Mouse (Mus musculus) embryonic fibroblast, embryonic 13.5 days (primary cell): ENCODE measurements around the gene Slc25a28. TPM values are rescaled to one million over a fixed set of nuclear protein-coding genes. Genes with fewer than 3 reads are reported as not detected.

Experiments used
- H3K27ac ChIP-seq: 2 replicates; pipeline ENCODE4 v1.5.1; 2012; ENCODE audit warnings: low read length, control low read depth, inconsistent platforms; ENCODE audit not compliant: insufficient read depth
- H3K4me1 ChIP-seq: 2 replicates; pipeline ENCODE4 v1.6.1; 2011; ENCODE audit warnings: low read length; ENCODE audit not compliant: control insufficient read depth, insufficient read depth
- H3K4me3 ChIP-seq: 2 replicates; pipeline ENCODE4 v1.5.1; 2011; ENCODE audit warnings: mild to moderate bottlenecking, control low read depth, low read length; ENCODE audit not compliant: insufficient read depth
- CTCF ChIP-seq: IDR thresholded peaks from 2 replicates; pipeline ENCODE4 v1.5.1; 2011; ENCODE audit warnings: mild to moderate bottlenecking, control low read depth, low read length, moderate library complexity, borderline replicate concordance; ENCODE audit not compliant: insufficient read depth
- POLR2A ChIP-seq: IDR thresholded peaks from 2 replicates; pipeline ENCODE4 v1.6.1; 2011; ENCODE audit warnings: low read depth, mild to moderate bottlenecking, control low read depth, low read length, moderate library complexity
- polyA plus RNA-seq: library from polyadenylated mRNA; stranded (reverse); fragments of >200 nt; gene quantifications from 2 replicates; pipeline ENCODE4 v1.2.4, GENCODE M21; 2011; ENCODE audit warnings: low read depth; ENCODE audit not compliant: missing spikeins, insufficient read length

Slc25a28 gene
- polyA plus RNA-seq, 1 experiment = 16.0 TPM

- TF ChIP-seq CTCF (no peak), POLR2A (no peak; the same call in 1 of the 2 replicates)
- Histone ChIP-seq H3K4me3 (peak overlapping the region; percentile 59), H3K27ac (peak overlapping the region; percentile 85), H3K4me1 (peaks cover 3% of the 10 kb centered on the region)
These were observed 1.1 kb upstream of the Slc25a28 start for GRCm38 (mm10) chr19:43675525-43676400.

GRCm38 (mm10) chr19:43674316-43674689 lies 378 bp downstream of the Slc25a28 start:
- no peak overlapping the region for H3K27ac ChIP-seq
- peak overlapping the region; percentile 71 for H3K4me3 ChIP-seq
- peaks cover 6% of the 10 kb centered on the region for H3K4me1 ChIP-seq
- TF ChIP-seq CTCF = no peak
- TF ChIP-seq POLR2A = no peak

- H3K27ac ChIP-seq = peak overlapping the region; percentile 16; the same call in 1 of the 2 replicates
- H3K4me1 ChIP-seq = peaks cover 6% of the 10 kb centered on the region
- TF ChIP-seq CTCF (no peak), POLR2A (no peak)
- peak overlapping the region; percentile 71 for H3K4me3 ChIP-seq
These were observed 967 bp downstream of the Slc25a28 start for GRCm38 (mm10) chr19:43673513-43674315.

GRCm38 (mm10) chr19:43671054-43671453 lies 3.6 kb downstream of the Slc25a28 start:
- peaks cover 9% of the 10 kb centered on the region for H3K4me1 ChIP-seq
- H3K4me3 ChIP-seq = no peak overlapping the region
- TF ChIP-seq POLR2A (no peak), CTCF (no peak)
- no peak overlapping the region for H3K27ac ChIP-seq

GRCm38 (mm10) chr19:43669136-43669759 lies 5.4 kb downstream of the Slc25a28 start:
- Histone ChIP-seq H3K4me1 (peaks cover 9% of the 10 kb centered on the region), H3K27ac (no peak overlapping the region), H3K4me3 (no peak overlapping the region)
- TF ChIP-seq CTCF (no peak), POLR2A (no peak)

GRCm38 (mm10) chr19:43667430-43667809 lies 7.3 kb downstream of the Slc25a28 start:
- Histone ChIP-seq H3K4me3 (no peak overlapping the region), H3K27ac (no peak overlapping the region), H3K4me1 (peaks cover 6% of the 10 kb centered on the region; the same call in 1 of the 2 replicates)
- TF ChIP-seq CTCF (0 out of 2 replicates have a peak, but pooled peaks have one; percentile 21), POLR2A (no peak)

GRCm38 (mm10) chr19:43666661-43667429 lies 7.8 kb downstream of the Slc25a28 start:
- Histone ChIP-seq H3K4me3 (no peak overlapping the region), H3K27ac (no peak overlapping the region)
- TF ChIP-seq POLR2A = no peak
- TF ChIP-seq CTCF = no peak

GRCm38 (mm10) chr19:43665441-43666048 lies 9.1 kb downstream of the Slc25a28 start:
- Histone ChIP-seq H3K27ac (no peak overlapping the region), H3K4me1 (peaks cover 7% of the 10 kb centered on the region; the same call in 1 of the 2 replicates), H3K4me3 (no peak overlapping the region)
- TF ChIP-seq CTCF (peak; percentile 68), POLR2A (no peak)

More at GRCm38 (mm10) chr19:43666661-43667429, 7.8 kb downstream of the Slc25a28 start:
- peaks cover 7% of the 10 kb centered on the region; the same call in 1 of the 2 replicates for H3K4me1 ChIP-seq

GRCm38 (mm10) chr19:43663471-43663870 lies 11.2 kb downstream of the Slc25a28 start:
- no peak for TF ChIP-seq POLR2A
- TF ChIP-seq CTCF = no peak
- Histone ChIP-seq H3K4me1 (peaks cover 5% of the 10 kb centered on the region; the same call in 1 of the 2 replicates), H3K4me3 (no peak overlapping the region), H3K27ac (no peak overlapping the region)
